Mouse (Mus musculus) cerebellum, postnatal 36 days (tissue): ENCODE data around the gene Kcnmb3.
"Not testable (repeated sequence)": the region's sequence is repeated elsewhere in the genome, so short reads cannot be mapped to it uniquely, and the experiment has no call there.

Source experiments
- DNase-seq, 2 experiments: peaks; one replicate each; pipeline ENCODE4 v3.0.0; 2021 to 2022; ENCODE audit warnings: mixed read lengths in 2 of 2

The Kcnmb3 gene

GRCm38 (mm10) chr3:32430394-32430793 is 61.6 kb downstream of the Kcnmb3 start:
- no peak for DNase-seq

- not testable (repeated sequence) for DNase-seq
Measured at GRCm38 (mm10) chr3:32429351-32429750, 62.7 kb downstream of the Kcnmb3 start.

- no peak for DNase-seq
Measured at GRCm38 (mm10) chr3:32428921-32429320, 63.1 kb downstream of the Kcnmb3 start.

GRCm38 (mm10) chr3:32428361-32428760 is 63.7 kb downstream of the Kcnmb3 start:
- DNase-seq = no peak

GRCm38 (mm10) chr3:32427695-32428094 is 64.3 kb downstream of the Kcnmb3 start:
- DNase-seq = no peak
